Mouse (Mus musculus) stomach, embryonic 16.5 days (tissue): ENCODE measurements at regions not wholly inside any gene's neighbourhood (a gene's known extent, or its start where the extent isn't known, plus 50 kb on each side); places are given as distances from the start of the nearest gene placed in this dataset.

Source experiments
- ATAC-seq: fragments of 200-750 bp; cut with Nextera tagmentation; 2 replicates; pipeline ENCODE4 v1.8.0; 2017; ENCODE audit warnings: moderate number of reproducible peaks, moderate TSS enrichment; ENCODE audit not compliant: insufficient read depth, low FRiP score
- H3K27ac ChIP-seq: fragments of 300-500 bp; sonication (generic); 2 replicates; pipeline ENCODE4 v1.5.1; 2014; ENCODE audit warnings: low read length
- H3K27me3 ChIP-seq: fragments of 300-500 bp; sonication (generic); 2 replicates; pipeline ENCODE4 v1.6.1; 2014; ENCODE audit warnings: low read length, control low read depth, mixed read lengths; ENCODE audit not compliant: control insufficient read depth, insufficient read depth
- H3K36me3 ChIP-seq: fragments of 300-500 bp; sonication (generic); 2 replicates; pipeline ENCODE4 v1.6.1; 2014; ENCODE audit warnings: low read length; ENCODE audit not compliant: control insufficient read depth, insufficient read depth
- H3K4me1 ChIP-seq: fragments of 300-500 bp; sonication (generic); 2 replicates; pipeline ENCODE4 v1.6.1; 2014; ENCODE audit warnings: low read length, control low read depth, mixed read lengths; ENCODE audit not compliant: control insufficient read depth, insufficient read depth
- H3K4me2 ChIP-seq: fragments of 300-500 bp; sonication (generic); 2 replicates; pipeline ENCODE4 v1.6.1; 2014; ENCODE audit warnings: low read depth, low read length, mixed read lengths
- H3K4me3 ChIP-seq: fragments of 300-500 bp; sonication (generic); replicated peaks from 2 replicates; pipeline ENCODE4 v1.5.1; 2014; ENCODE audit warnings: mild to moderate bottlenecking, low read length
- H3K9ac ChIP-seq: fragments of 300-500 bp; sonication (generic); 2 replicates; pipeline ENCODE4 v1.6.1; 2014; ENCODE audit warnings: low read length
- H3K9me3 ChIP-seq: fragments of 300-500 bp; sonication (generic); replicated peaks from 2 replicates; pipeline ENCODE4 v1.6.1; 2016; ENCODE audit warnings: low read length, control low read depth; ENCODE audit not compliant: control insufficient read depth
- WGBS: fragments of 180-500 bp; shearing (Covaris S2); extraction: QIAGEN DNeasy Blood & Tissue Kit; methylation state at CpG from one replicate; pipeline ENCODE4 v1.1.7; 2014; 5-methylcytosine and 5-hydroxymethylcytosine counted together

DNA sequence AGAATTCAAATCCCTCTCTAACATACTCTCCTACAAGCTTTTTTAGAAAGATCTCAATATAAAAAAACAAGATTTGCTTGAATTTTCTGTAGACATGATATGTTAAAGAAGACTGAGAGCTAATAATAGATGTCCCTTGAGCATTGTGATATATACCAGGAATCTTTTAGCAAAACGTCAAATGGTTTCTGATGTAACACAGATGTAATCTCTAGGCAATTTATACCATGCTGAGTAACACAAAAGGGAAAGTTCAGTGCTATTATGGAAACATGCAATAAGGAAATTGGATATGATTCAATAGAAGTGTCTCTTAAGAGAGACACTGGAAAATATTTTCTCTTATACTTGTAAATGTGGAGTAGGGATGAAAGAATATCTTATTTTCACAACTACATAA lies 434.8 kb upstream of the Fsip2 start:
- no peaks in the 10 kb centered on the region for H3K9me3 ChIP-seq
- WGBS = 31% methylated on average over 1 of the region's 1 CpGs
- no peaks in the 10 kb centered on the region for H3K4me1 ChIP-seq
- H3K27ac ChIP-seq = no peak overlapping the region
- no peaks in the 10 kb centered on the region for H3K27me3 ChIP-seq
- no peaks in the 10 kb centered on the region for H3K36me3 ChIP-seq
- no peak overlapping the region for H3K4me2 ChIP-seq
- no peak overlapping the region for H3K9ac ChIP-seq
- ATAC-seq = peak; percentile 53; the same call in 1 of the 2 replicates
- H3K4me3 ChIP-seq = no peak overlapping the region

DNA sequence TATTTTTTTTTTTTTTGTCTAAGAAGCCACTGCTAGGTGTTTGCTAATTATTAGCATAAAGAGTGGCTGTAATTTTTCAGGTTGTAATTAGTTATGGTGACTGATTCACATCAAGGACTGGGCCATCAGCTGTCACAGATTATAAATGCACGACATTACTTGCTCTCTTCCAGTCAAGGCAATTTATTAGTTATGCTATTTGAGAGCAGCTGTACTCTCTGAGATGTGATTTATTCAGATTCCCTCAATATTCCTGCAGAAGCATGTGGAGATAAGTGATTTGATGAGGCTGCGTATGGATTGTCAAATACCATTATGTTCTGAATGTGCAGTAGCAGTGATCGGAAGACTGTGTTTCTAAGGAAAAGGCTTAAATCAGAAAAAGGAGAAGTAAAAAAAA lies 428.3 kb upstream of the Fsip2 start:
- WGBS = 79% methylated on average over 3 of the region's 3 CpGs
- no peak overlapping the region for H3K4me3 ChIP-seq
- ATAC-seq = no peak
- no peaks in the 10 kb centered on the region for H3K36me3 ChIP-seq
- H3K9ac ChIP-seq = no peak overlapping the region
- no peaks in the 10 kb centered on the region for H3K27me3 ChIP-seq
- H3K9me3 ChIP-seq = no peaks in the 10 kb centered on the region
- no peaks in the 10 kb centered on the region for H3K4me1 ChIP-seq
- no peak overlapping the region for H3K4me2 ChIP-seq
- H3K27ac ChIP-seq = no peak overlapping the region

DNA sequence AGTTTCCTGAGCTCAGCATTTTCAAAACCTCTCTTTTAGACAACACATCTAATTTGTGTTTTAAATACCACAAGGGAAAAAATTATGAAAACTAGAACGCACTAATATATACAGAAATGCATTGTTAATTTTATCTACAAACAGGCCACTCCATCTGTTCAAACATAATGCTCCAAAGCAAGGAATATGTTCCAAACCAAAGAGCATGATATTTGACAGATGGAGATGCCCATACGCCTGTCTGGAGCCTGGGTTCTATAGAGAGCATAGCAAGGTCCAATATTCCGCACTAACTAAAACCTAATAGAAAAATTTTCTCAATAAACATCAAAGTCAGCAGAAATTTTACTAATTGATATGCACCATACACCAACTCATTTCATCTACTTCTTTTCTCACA lies 423.5 kb upstream of the Fsip2 start:
- Histone ChIP-seq H3K9ac (no peak overlapping the region), H3K27me3 (no peaks in the 10 kb centered on the region), H3K4me2 (no peak overlapping the region), H3K9me3 (no peaks in the 10 kb centered on the region), H3K4me1 (no peaks in the 10 kb centered on the region), H3K27ac (no peak overlapping the region), H3K36me3 (no peaks in the 10 kb centered on the region), H3K4me3 (no peak overlapping the region)
- no peak for ATAC-seq
- WGBS = 78% methylated on average over 3 of the region's 3 CpGs

DNA sequence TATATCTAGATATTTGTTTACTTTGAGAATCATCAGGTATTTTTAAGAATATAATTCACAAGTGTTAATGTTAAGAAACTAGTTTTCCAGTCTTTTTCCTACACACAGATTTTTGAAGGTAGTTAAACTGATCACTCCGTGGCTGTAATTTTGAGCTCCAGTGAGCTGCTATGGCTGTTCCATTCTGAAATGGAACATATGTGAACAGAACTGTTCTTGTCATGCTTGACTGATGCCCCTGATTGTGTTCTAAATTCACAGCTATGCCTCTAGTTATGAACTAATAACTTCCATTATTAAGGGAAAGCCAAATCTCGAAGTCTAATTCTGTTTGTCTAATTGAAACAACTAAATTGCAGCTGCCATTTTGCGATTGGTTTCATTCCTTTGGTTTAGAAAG lies 404.5 kb upstream of the Fsip2 start:
- Histone ChIP-seq H3K9me3 (no peaks in the 10 kb centered on the region), H3K4me1 (no peaks in the 10 kb centered on the region), H3K4me2 (no peak overlapping the region), H3K4me3 (no peak overlapping the region), H3K36me3 (no peaks in the 10 kb centered on the region), H3K9ac (no peak overlapping the region), H3K27ac (no peak overlapping the region), H3K27me3 (no peaks in the 10 kb centered on the region)
- ATAC-seq = no peak
- 76% methylated on average over 3 of the region's 3 CpGs for WGBS

DNA sequence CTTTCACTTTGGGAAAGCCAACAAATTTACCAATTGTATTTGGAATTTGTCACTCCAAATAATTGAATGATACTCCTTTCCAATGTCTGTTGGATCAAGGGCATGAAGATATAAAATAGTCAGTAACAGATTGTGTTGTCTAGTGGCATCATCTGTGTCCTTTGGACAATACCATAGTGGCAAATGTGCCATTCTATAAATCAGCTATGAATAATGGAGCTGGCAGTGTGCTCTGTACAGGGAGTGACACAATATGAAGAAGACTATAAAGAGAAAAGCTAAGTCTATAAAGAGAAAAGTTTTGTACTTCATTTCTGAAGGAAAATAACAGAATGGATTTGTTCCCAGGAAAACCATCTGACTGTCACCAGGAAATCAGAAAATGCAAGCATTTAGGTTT lies 402.8 kb upstream of the Fsip2 start:
- H3K9ac ChIP-seq = no peak overlapping the region
- no peak overlapping the region for H3K27ac ChIP-seq
- H3K4me1 ChIP-seq = no peaks in the 10 kb centered on the region
- H3K4me3 ChIP-seq = no peak overlapping the region
- no peaks in the 10 kb centered on the region for H3K36me3 ChIP-seq
- no peak for ATAC-seq
- H3K27me3 ChIP-seq = no peaks in the 10 kb centered on the region
- no peak overlapping the region for H3K4me2 ChIP-seq
- no peaks in the 10 kb centered on the region for H3K9me3 ChIP-seq

DNA sequence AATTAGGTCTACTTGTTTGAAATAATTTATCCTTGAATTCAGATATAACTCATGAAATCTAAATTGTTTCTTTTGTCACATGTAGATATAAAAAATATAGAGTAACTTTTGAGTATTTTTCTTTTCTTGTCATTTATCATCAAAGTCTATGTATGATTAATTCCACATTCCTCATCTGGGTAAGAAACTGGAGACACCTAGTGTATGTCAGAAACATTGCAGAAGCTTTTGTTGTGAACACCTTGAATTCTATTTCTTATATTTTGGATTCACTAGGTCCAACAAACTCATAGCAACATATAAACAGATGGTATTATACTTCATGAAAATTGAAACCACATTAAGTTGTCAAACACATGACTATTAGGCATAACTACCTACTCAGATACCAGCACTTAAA lies 373.1 kb upstream of the Fsip2 start:
- ATAC-seq = no peak

DNA sequence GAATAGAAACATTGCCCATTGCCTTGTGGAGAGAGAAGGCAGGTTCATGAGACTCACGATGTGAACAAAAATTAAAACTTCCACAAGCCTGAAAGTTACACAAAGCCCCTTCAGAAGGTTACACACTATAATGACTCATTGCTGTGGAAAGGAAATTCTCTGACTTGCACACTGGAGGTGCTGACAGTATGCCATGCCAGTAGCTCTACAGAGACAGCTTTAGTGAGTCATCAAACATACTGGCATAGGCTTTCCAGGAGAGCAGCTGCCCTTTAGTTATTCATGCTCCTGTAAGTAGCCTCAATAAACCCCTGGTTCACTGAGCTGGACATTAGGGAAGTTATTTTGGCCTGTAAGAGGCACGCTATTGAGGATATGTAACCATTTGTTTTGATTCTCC lies 371.3 kb upstream of the Fsip2 start:
- Histone ChIP-seq H3K4me1 (no peaks in the 10 kb centered on the region), H3K4me3 (no peak overlapping the region), H3K4me2 (no peak overlapping the region), H3K27ac (no peak overlapping the region), H3K27me3 (no peaks in the 10 kb centered on the region), H3K9me3 (no peaks in the 10 kb centered on the region), H3K36me3 (no peaks in the 10 kb centered on the region), H3K9ac (no peak overlapping the region)
- no peak for ATAC-seq
- WGBS = 75% methylated on average over 2 of the region's 2 CpGs

More for the DNA sequence above, 373.1 kb upstream of the Fsip2 start:
- H3K27me3 ChIP-seq = no peaks in the 10 kb centered on the region
- no peak overlapping the region for H3K27ac ChIP-seq
- H3K9ac ChIP-seq = no peak overlapping the region
- H3K4me3 ChIP-seq = no peak overlapping the region
- no peaks in the 10 kb centered on the region for H3K4me1 ChIP-seq
- no peaks in the 10 kb centered on the region for H3K36me3 ChIP-seq
- H3K9me3 ChIP-seq = no peaks in the 10 kb centered on the region
- H3K4me2 ChIP-seq = no peak overlapping the region

DNA sequence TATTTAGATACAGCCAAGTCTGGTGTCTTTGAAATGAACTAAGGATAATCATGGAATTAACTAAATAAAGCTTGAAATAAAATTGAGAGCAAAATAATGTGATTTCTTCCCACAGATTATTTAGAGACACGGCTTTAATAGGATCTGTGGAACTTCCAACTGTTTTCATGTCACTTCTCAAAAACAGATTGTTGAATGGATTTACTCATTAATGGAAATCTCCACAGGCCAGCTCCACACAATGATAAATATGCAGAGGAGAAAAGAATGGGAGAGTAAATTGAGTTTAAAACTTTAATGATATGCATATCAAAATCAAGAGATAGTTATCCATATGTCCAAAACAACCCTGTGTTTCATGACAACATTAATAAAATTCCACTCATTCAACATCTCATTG lies 369.6 kb upstream of the Fsip2 start:
- no peak overlapping the region for H3K4me3 ChIP-seq
- ATAC-seq = no peak
- WGBS = 82% methylated on average over 1 of the region's 1 CpGs
- H3K9me3 ChIP-seq = no peaks in the 10 kb centered on the region
- H3K4me2 ChIP-seq = no peak overlapping the region
- H3K9ac ChIP-seq = no peak overlapping the region
- no peaks in the 10 kb centered on the region for H3K36me3 ChIP-seq
- no peaks in the 10 kb centered on the region for H3K4me1 ChIP-seq
- no peaks in the 10 kb centered on the region for H3K27me3 ChIP-seq
- no peak overlapping the region for H3K27ac ChIP-seq

- H3K4me3 ChIP-seq = no peak overlapping the region
- WGBS = 66% methylated on average over 1 of the region's 1 CpGs
- no peak overlapping the region for H3K4me2 ChIP-seq
- H3K27me3 ChIP-seq = no peaks in the 10 kb centered on the region
- no peak for ATAC-seq
- H3K4me1 ChIP-seq = no peaks in the 10 kb centered on the region
- no peak overlapping the region for H3K27ac ChIP-seq
- H3K36me3 ChIP-seq = no peaks in the 10 kb centered on the region
- H3K9ac ChIP-seq = no peak overlapping the region
- no peaks in the 10 kb centered on the region for H3K9me3 ChIP-seq
These were observed 363.8 kb upstream of the Fsip2 start for GRCm38 (mm10) chr2:82579665-82580064.

GRCm38 (mm10) chr2:82616185-82616584 lies 327.2 kb upstream of the Fsip2 start:
- no peaks in the 10 kb centered on the region for H3K4me1 ChIP-seq
- H3K4me2 ChIP-seq = no peak overlapping the region
- H3K9me3 ChIP-seq = no peaks in the 10 kb centered on the region
- H3K4me3 ChIP-seq = no peak overlapping the region
- no peak overlapping the region for H3K9ac ChIP-seq
- 80% methylated on average over 3 of the region's 3 CpGs for whole genome bisulfite sequencing
- H3K27me3 ChIP-seq = no peaks in the 10 kb centered on the region
- H3K36me3 ChIP-seq = no peaks in the 10 kb centered on the region
- ATAC-seq = no peak
- H3K27ac ChIP-seq = no peak overlapping the region
